Mouse (Mus musculus) kidney, adult 2 months (tissue): Measurements from ENCODE around the gene Sag.

Experiments
- CTCF ChIP-seq: fragments of 200-500 bp; conservative IDR thresholded peaks from 2 replicates; pipeline ENCODE4 v1.5.1; 2011; ENCODE audit warnings: low read depth, mild to moderate bottlenecking, control low read depth, low read length, moderate library complexity, mixed read lengths; ENCODE audit not compliant: insufficient read depth, insufficient read length
- POLR2A ChIP-seq: fragments of 200-500 bp; IDR thresholded peaks from one replicate; pipeline ENCODE4 v1.6.1; 2011; ENCODE audit warnings: low read depth, low read length, control low read depth

DNA sequence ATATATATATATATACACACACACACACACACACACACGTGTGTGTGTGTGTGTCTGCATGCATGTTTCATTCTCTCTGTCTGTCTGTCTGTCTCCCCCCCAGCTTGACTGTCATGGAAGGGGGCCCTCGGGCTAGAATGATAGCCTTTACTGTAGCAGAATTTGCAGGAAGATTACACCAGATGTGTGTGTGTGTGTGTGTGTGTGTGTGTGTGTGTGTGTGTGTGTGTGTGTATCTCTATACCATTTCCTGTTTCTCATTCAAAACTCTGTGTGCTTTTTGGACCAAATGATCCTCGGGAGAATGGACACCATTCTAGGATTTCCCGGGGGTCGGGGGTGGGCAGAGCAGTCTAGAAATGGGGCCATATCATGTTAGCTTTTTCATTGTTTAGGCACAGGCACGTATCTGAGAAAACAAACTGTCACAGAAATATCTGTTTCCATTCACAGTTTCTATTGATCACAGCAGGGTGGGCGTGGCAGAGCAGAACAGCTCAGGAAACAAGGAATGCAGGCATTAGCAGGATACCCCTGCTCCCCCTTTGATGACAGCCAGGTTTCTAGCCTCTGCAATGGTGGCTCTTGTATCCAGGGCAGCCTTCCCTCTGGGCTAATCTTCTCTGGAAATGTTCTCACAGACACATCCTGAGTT is 25.6 kb downstream of the Sag start:
- TF ChIP-seq CTCF (no peak), POLR2A (no peak)
